Mouse (Mus musculus) midbrain, embryonic 12.5 days (tissue): ENCODE measurements at regions not wholly inside any gene's neighbourhood (a gene's known extent, or its start where the extent isn't known, plus 50 kb on each side); places are given as distances from the start of the nearest gene placed in this dataset.

ENCODE experiments used
- ATAC-seq: fragments of 200-750 bp; cut with Nextera tagmentation; 2 replicates; pipeline ENCODE4 v1.8.0; 2017; ENCODE audit warnings: low read depth, moderate TSS enrichment, moderate library complexity; ENCODE audit not compliant: low FRiP score
- H3K27ac ChIP-seq: fragments of 300-500 bp; sonication (generic); replicated peaks from 2 replicates; pipeline ENCODE4 v1.5.1; 2016; ENCODE audit warnings: mild to moderate bottlenecking
- H3K27me3 ChIP-seq: fragments of 300-500 bp; sonication (generic); 2 replicates; pipeline ENCODE4 v1.6.1; 2016; ENCODE audit warnings: mild to moderate bottlenecking
- H3K36me3 ChIP-seq: fragments of 300-500 bp; sonication (generic); 2 replicates; pipeline ENCODE4 v1.6.1; 2016
- H3K4me1 ChIP-seq: fragments of 300-500 bp; sonication (generic); 2 replicates; pipeline ENCODE4 v1.6.1; 2016
- H3K4me2 ChIP-seq: fragments of 300-500 bp; sonication (generic); replicated peaks from 2 replicates; pipeline ENCODE4 v1.6.1; 2016; ENCODE audit warnings: mild to moderate bottlenecking, moderate library complexity
- H3K4me3 ChIP-seq: fragments of 300-500 bp; sonication (generic); 2 replicates; pipeline ENCODE4 v1.5.1; 2016; ENCODE audit warnings: mild to moderate bottlenecking
- H3K9ac ChIP-seq: fragments of 300-500 bp; sonication (generic); replicated peaks from 2 replicates; pipeline ENCODE4 v1.6.1; 2016; ENCODE audit warnings: mild to moderate bottlenecking, moderate library complexity
- H3K9me3 ChIP-seq: fragments of 300-500 bp; sonication (generic); 2 replicates; pipeline ENCODE4 v1.6.1; 2016; ENCODE audit warnings: mild to moderate bottlenecking
- WGBS: fragments of 180-500 bp; shearing (Covaris S2); methylation state at CpG from one replicate; pipeline ENCODE4 v1.1.7; 2016; 5-methylcytosine and 5-hydroxymethylcytosine counted together

- no peak for ATAC-seq
- Histone ChIP-seq H3K4me2 (no peak overlapping the region), H3K27me3 (peaks cover 16% of the 10 kb centered on the region), H3K36me3 (no peaks in the 10 kb centered on the region), H3K9ac (no peak overlapping the region), H3K27ac (no peak overlapping the region), H3K4me1 (peaks cover 14% of the 10 kb centered on the region), H3K4me3 (no peak overlapping the region), H3K9me3 (no peaks in the 10 kb centered on the region)
- 50% methylated on average over 9 of the region's 9 CpGs for WGBS
Measured at GRCm38 (mm10) chr6:99863418-99863817, 137.2 kb upstream of the Prok2 start.

- WGBS: 85% methylated on average over 6 of the region's 6 CpGs
- Histone ChIP-seq H3K9me3 (no peaks in the 10 kb centered on the region), H3K27ac (no peak overlapping the region)
Measured at GRCm38 (mm10) chr6:99857411-99857810, 131.2 kb upstream of the Prok2 start.

GRCm38 (mm10) chr6:99853716-99854115, 127.5 kb upstream of the Prok2 start:
- no peak overlapping the region for H3K4me3 ChIP-seq
- no peaks in the 10 kb centered on the region for H3K27me3 ChIP-seq
- WGBS: 38% methylated on average over 3 of the region's 3 CpGs
- no peaks in the 10 kb centered on the region for H3K4me1 ChIP-seq
- H3K36me3 ChIP-seq: no peaks in the 10 kb centered on the region
- no peaks in the 10 kb centered on the region for H3K9me3 ChIP-seq
- H3K27ac ChIP-seq: no peak overlapping the region
- no peak overlapping the region for H3K9ac ChIP-seq
- no peak for ATAC-seq
- no peak overlapping the region for H3K4me2 ChIP-seq

More at GRCm38 (mm10) chr6:99857411-99857810, 131.2 kb upstream of the Prok2 start:
- Histone ChIP-seq H3K4me2 (no peak overlapping the region), H3K4me3 (no peak overlapping the region), H3K4me1 (no peaks in the 10 kb centered on the region), H3K36me3 (no peaks in the 10 kb centered on the region), H3K9ac (no peak overlapping the region), H3K27me3 (peaks cover 1% of the 10 kb centered on the region; the same call in 1 of the 2 replicates)
- no peak for ATAC-seq

- H3K4me2 ChIP-seq: no peak overlapping the region
- H3K9me3 ChIP-seq: no peaks in the 10 kb centered on the region
- H3K36me3 ChIP-seq: no peaks in the 10 kb centered on the region
- ATAC-seq: no peak
- H3K27ac ChIP-seq: no peak overlapping the region
- no peaks in the 10 kb centered on the region; the same call in 1 of the 2 replicates for H3K27me3 ChIP-seq
- WGBS: 68% methylated on average over 1 of the region's 1 CpGs
- H3K4me1 ChIP-seq: peaks cover under 1% of the 10 kb centered on the region; the same call in 1 of the 2 replicates
- H3K9ac ChIP-seq: no peak overlapping the region
- H3K4me3 ChIP-seq: no peak overlapping the region
Measured at GRCm38 (mm10) chr6:99850706-99851105, 124.5 kb upstream of the Prok2 start.

GRCm38 (mm10) chr6:99845508-99845846, 119.3 kb upstream of the Prok2 start:
- Histone ChIP-seq H3K27me3 (peaks cover 4% of the 10 kb centered on the region), H3K27ac (no peak overlapping the region), H3K9ac (no peak overlapping the region), H3K9me3 (no peaks in the 10 kb centered on the region), H3K4me3 (no peak overlapping the region), H3K4me2 (peak overlapping the region; percentile 7; the same call in 1 of the 2 replicates), H3K36me3 (no peaks in the 10 kb centered on the region), H3K4me1 (peaks cover 20% of the 10 kb centered on the region)
- peak; percentile 44 for ATAC-seq
- WGBS: 38% methylated on average over 4 of the region's 4 CpGs

- 5% methylated on average over 4 of the region's 4 CpGs for WGBS
- peak overlapping the region; percentile 7; the same call in 1 of the 2 replicates for H3K4me2 ChIP-seq
- no peaks in the 10 kb centered on the region for H3K9me3 ChIP-seq
- H3K36me3 ChIP-seq: no peaks in the 10 kb centered on the region
- H3K27ac ChIP-seq: no peak overlapping the region
- ATAC-seq: peak; percentile 72
- no peak overlapping the region for H3K9ac ChIP-seq
- H3K27me3 ChIP-seq: peaks cover 4% of the 10 kb centered on the region
- peaks cover 20% of the 10 kb centered on the region for H3K4me1 ChIP-seq
- H3K4me3 ChIP-seq: no peak overlapping the region
Measured at GRCm38 (mm10) chr6:99844775-99845507, 118.7 kb upstream of the Prok2 start.

GRCm38 (mm10) chr6:99843507-99843906, 117.3 kb upstream of the Prok2 start:
- ATAC-seq: no peak
- H3K27ac ChIP-seq: no peak overlapping the region
- WGBS: 72% methylated on average over 3 of the region's 3 CpGs

GRCm38 (mm10) chr6:99842723-99843122, 116.5 kb upstream of the Prok2 start:
- no peak overlapping the region for H3K4me3 ChIP-seq
- H3K27me3 ChIP-seq: peaks cover 4% of the 10 kb centered on the region
- no peak overlapping the region for H3K9ac ChIP-seq
- H3K9me3 ChIP-seq: no peaks in the 10 kb centered on the region
- peaks cover 20% of the 10 kb centered on the region for H3K4me1 ChIP-seq
- no peak overlapping the region for H3K4me2 ChIP-seq
- ATAC-seq: no peak
- no peaks in the 10 kb centered on the region for H3K36me3 ChIP-seq
- H3K27ac ChIP-seq: no peak overlapping the region

More at GRCm38 (mm10) chr6:99843507-99843906, 117.3 kb upstream of the Prok2 start:
- Histone ChIP-seq H3K36me3 (no peaks in the 10 kb centered on the region), H3K4me1 (peaks cover 20% of the 10 kb centered on the region), H3K9ac (no peak overlapping the region), H3K4me2 (no peak overlapping the region), H3K4me3 (no peak overlapping the region), H3K27me3 (peaks cover 4% of the 10 kb centered on the region), H3K9me3 (no peaks in the 10 kb centered on the region)

- H3K9ac ChIP-seq: no peak overlapping the region
- no peak overlapping the region for H3K4me3 ChIP-seq
- no peak overlapping the region for H3K4me2 ChIP-seq
- no peaks in the 10 kb centered on the region for H3K9me3 ChIP-seq
- peaks cover 4% of the 10 kb centered on the region for H3K27me3 ChIP-seq
- H3K36me3 ChIP-seq: no peaks in the 10 kb centered on the region
- no peak overlapping the region for H3K27ac ChIP-seq
- no peak for ATAC-seq
- 90% methylated on average over 6 of the region's 6 CpGs for WGBS
- peaks cover 20% of the 10 kb centered on the region for H3K4me1 ChIP-seq
Measured at GRCm38 (mm10) chr6:99840823-99841222, 114.6 kb upstream of the Prok2 start.

- WGBS: 60% methylated on average over 3 of the region's 3 CpGs
- no peaks in the 10 kb centered on the region for H3K36me3 ChIP-seq
- H3K27ac ChIP-seq: no peak overlapping the region
- no peak overlapping the region for H3K9ac ChIP-seq
- H3K4me1 ChIP-seq: no peaks in the 10 kb centered on the region
- H3K4me3 ChIP-seq: no peak overlapping the region
- H3K4me2 ChIP-seq: no peak overlapping the region
- H3K27me3 ChIP-seq: no peaks in the 10 kb centered on the region
- no peaks in the 10 kb centered on the region for H3K9me3 ChIP-seq
- ATAC-seq: 0 out of 2 replicates have a peak, but pooled peaks have one; percentile 47
Measured at GRCm38 (mm10) chr6:99833323-99833722, 107.1 kb upstream of the Prok2 start.

- H3K27ac ChIP-seq: no peak overlapping the region
- no peak overlapping the region for H3K4me2 ChIP-seq
- no peak overlapping the region for H3K9ac ChIP-seq
- H3K27me3 ChIP-seq: no peaks in the 10 kb centered on the region
- H3K4me3 ChIP-seq: no peak overlapping the region
- H3K36me3 ChIP-seq: no peaks in the 10 kb centered on the region
- no peaks in the 10 kb centered on the region for H3K9me3 ChIP-seq
- no peak for ATAC-seq
- WGBS: 90% methylated on average over 5 of the region's 5 CpGs
- peaks cover 10% of the 10 kb centered on the region for H3K4me1 ChIP-seq
Measured at GRCm38 (mm10) chr6:99827625-99828024, 101.4 kb upstream of the Prok2 start.

GRCm38 (mm10) chr6:99824808-99825207, 98.6 kb upstream of the Prok2 start:
- no peaks in the 10 kb centered on the region for H3K9me3 ChIP-seq
- no peak overlapping the region for H3K9ac ChIP-seq
- no peaks in the 10 kb centered on the region for H3K36me3 ChIP-seq
- H3K4me2 ChIP-seq: no peak overlapping the region
- H3K27me3 ChIP-seq: no peaks in the 10 kb centered on the region
- H3K27ac ChIP-seq: no peak overlapping the region
- no peak overlapping the region for H3K4me3 ChIP-seq
- peaks cover 10% of the 10 kb centered on the region for H3K4me1 ChIP-seq
- ATAC-seq: no peak
- 42% methylated on average over 6 of the region's 6 CpGs for WGBS

- Histone ChIP-seq H3K9me3 (no peaks in the 10 kb centered on the region), H3K36me3 (no peaks in the 10 kb centered on the region), H3K27ac (no peak overlapping the region), H3K4me3 (no peak overlapping the region), H3K9ac (no peak overlapping the region), H3K4me2 (no peak overlapping the region), H3K4me1 (peaks cover 16% of the 10 kb centered on the region), H3K27me3 (no peaks in the 10 kb centered on the region)
- no peak for ATAC-seq
- 85% methylated on average over 2 of the region's 2 CpGs for WGBS
Measured at GRCm38 (mm10) chr6:99822471-99822870, 96.3 kb upstream of the Prok2 start.
